Comparison of ENCODE assay signal across 8 mouse cellular contexts in the genomic region with DNA sequence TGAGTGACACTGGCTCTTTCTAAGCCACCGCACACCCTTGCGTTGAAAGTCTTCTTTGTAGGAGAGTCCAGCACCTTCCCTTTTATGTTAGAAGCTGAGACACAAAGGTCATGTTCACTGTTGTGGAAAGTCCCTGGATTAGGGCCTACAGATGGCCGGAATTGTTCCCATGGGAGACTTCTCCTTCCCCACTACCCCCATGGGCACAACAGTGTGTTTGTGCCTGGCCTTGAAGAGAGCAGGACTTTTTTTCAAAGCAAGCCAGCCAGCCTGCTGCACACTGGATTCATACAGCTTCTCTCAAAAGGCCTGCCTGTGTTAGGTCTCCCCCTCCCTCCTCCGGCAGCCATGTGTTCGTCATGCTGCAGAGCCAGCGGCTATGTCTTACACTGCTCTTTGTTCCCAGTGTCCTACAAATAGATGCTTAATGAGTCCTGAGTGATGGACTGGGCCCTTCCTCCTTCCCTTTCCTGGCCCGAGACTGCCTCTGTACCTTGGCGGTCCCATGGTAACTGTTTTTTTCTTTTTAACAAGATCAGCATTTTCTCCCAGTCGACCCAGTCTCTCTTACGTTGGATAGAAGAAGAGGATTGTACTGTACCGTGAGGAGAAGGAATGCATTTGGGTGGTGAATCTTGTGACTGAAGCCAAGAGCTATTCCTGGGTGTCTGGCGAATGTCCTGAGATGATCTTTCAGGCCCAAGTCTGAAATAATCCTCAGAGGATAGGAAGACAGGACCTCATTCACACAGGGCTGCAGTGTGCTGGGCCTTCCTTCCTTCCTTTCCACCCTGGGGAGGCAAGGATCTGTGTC. TPM values are rescaled to one million over a fixed set of nuclear protein-coding genes. Genes with fewer than 3 reads are reported as not detected.
DNase-seq lines count a peak whose midpoint lies in the region; ATAC-seq and TF ChIP-seq lines count a peak whose summit lies in the region.

No protein-coding gene starts in this region.

- H3K9ac ChIP-seq in forebrain, embryonic 11.5 days (ENCODE audit: low read length): peak overlapping the region; percentile 49

- no peak for TF ChIP-seq CTCF in gastrocnemius, adult 2 months (IDR thresholded peaks at IDR 0.05)
- TF ChIP-seq CTCF in small intestine, adult 2 months (IDR thresholded peaks at IDR 0.05; ENCODE audit: extremely low read depth, insufficient read length, insufficient replicate concordance, low read depth, low read length): no peak

- DNase-seq in gastrocnemius, adult 2 months: peak; percentile 58
- no peak for DNase-seq in gastrocnemius, postnatal 4 days (ENCODE audit: low spot score in 2 of 2)
- DNase-seq in forebrain, embryonic 11.5 days (ENCODE audit: low spot score): peak; percentile 69
- peak; percentile 73 to 79 for DNase-seq in heart, postnatal 10 days
- DNase-seq in layer of hippocampus, adult 11-12 months (ENCODE audit: low spot score): peak; percentile 80
- DNase-seq in lung, postnatal 25 days (ENCODE audit: low spot score): peak; percentile 32
- no peak for DNase-seq in thymus, postnatal 36 days

- intact Hi-C loops in gastrocnemius, adult 2 months (cut with DNase I): no loop called here
- intact Hi-C loops in heart, postnatal 10 days (cut with DNase I): no loop called here

- WGBS in forebrain, embryonic 11.5 days: 35% methylated on average over 12 of the region's 12 CpGs
- WGBS in small intestine, adult 2 months: 65% methylated on average over 12 of the region's 12 CpGs

- peak; percentile 93 for ATAC-seq in forebrain, embryonic 11.5 days (replicated peaks; ENCODE audit: low FRiP score)

- peaks cover 7% of the 10 kb centered on the region; the same call in 1 of the 2 replicates for H3K4me1 ChIP-seq in forebrain, embryonic 11.5 days (replicated peaks; ENCODE audit: control insufficient read depth, insufficient read depth, low read length)
- peaks cover 7% of the 10 kb centered on the region; the same call in 1 of the 2 replicates for H3K4me1 ChIP-seq in small intestine, adult 2 months (ENCODE audit: control insufficient read depth, insufficient read depth, insufficient read length, low read length)

- H3K4me3 ChIP-seq in gastrocnemius, adult 2 months: peak overlapping the region; percentile 45
- H3K4me3 ChIP-seq in forebrain, embryonic 11.5 days (ENCODE audit: low read depth, low read length): no peak overlapping the region
- no peak overlapping the region for H3K4me3 ChIP-seq in small intestine, adult 2 months (ENCODE audit: low read depth, low read length)

- no peaks in the 10 kb centered on the region for H3K36me3 ChIP-seq in forebrain, embryonic 11.5 days (ENCODE audit: control insufficient read depth, insufficient read depth, low read length)
- H3K36me3 ChIP-seq in small intestine, adult 2 months (ENCODE audit: control insufficient read depth, insufficient read depth, low read length): peaks cover 16% of the 10 kb centered on the region

- TF ChIP-seq POLR2A in small intestine, adult 2 months (IDR thresholded peaks at IDR 0.05; ENCODE audit: low read depth, low read length): no peak

- H3K27ac ChIP-seq in gastrocnemius, adult 2 months: peak overlapping the region; percentile 79
- peak overlapping the region; percentile 80 for H3K27ac ChIP-seq in forebrain, embryonic 11.5 days (ENCODE audit: low read depth, low read length)
- H3K27ac ChIP-seq in small intestine, adult 2 months (ENCODE audit: insufficient read depth, low read depth, low read length): peak overlapping the region; percentile 47; the same call in 1 of the 2 replicates

- H3K4me2 ChIP-seq in forebrain, embryonic 11.5 days (ENCODE audit: low read depth, low read length, severe bottlenecking): no peak overlapping the region

- no peaks in the 10 kb centered on the region for H3K27me3 ChIP-seq in forebrain, embryonic 11.5 days (ENCODE audit: control insufficient read depth, insufficient read depth, low read length)
- H3K27me3 ChIP-seq in small intestine, adult 2 months (ENCODE audit: control insufficient read depth, insufficient read depth, low read length): no peaks in the 10 kb centered on the region

- no peaks in the 10 kb centered on the region for H3K9me3 ChIP-seq in forebrain, embryonic 11.5 days (ENCODE audit: control insufficient read depth, low read length)

RNA-seq across cellular contexts. Expression of a gene that starts 7.9 kb away (rescaled TPM):
- total RNA-seq in gastrocnemius, adult 2 months (2021): 1 to 10 TPM; 5.5 to 8.3 TPM
- total RNA-seq in gastrocnemius, postnatal 4 days (2021): 10 to 100 TPM; 27.2 to 35.0 TPM
- 2.9 and 3.3 TPM in 2 replicates for polyA plus RNA-seq in forebrain, embryonic 11.5 days (2014; fragmentation: Nextera tagmentation; extraction: Ambion mirVana)
- total RNA-seq in heart, postnatal 10 days (2021): 100 to 1,000 TPM; 456 to 731 TPM
- polyA plus RNA-seq in small intestine, adult 2 months (2012; rRNA removed): 41.9 and 49.3 TPM in 2 replicates

Comparison
In these comparisons a context has a peak if more than half of its experiments do, and no peak if none do; other contexts are left out.
1. DNase-seq: peak in gastrocnemius, adult 2 months (single experiment), forebrain, embryonic 11.5 days (single experiment), heart, postnatal 10 days (2 of 2), layer of hippocampus, adult 11-12 months (single experiment) and lung, postnatal 25 days (single experiment); none in gastrocnemius, postnatal 4 days (0 of 2) and thymus, postnatal 36 days (0 of 2).
2. RNA of a gene that starts 7.9 kb away (total RNA-seq): 456 to 731 TPM in heart, postnatal 10 days; 27.2 to 35.0 TPM in gastrocnemius, postnatal 4 days and 5.5 to 8.3 TPM in gastrocnemius, adult 2 months; every median in the first group is over 10 times any median in the second.
3. Peak in every context shown above with its lines, with median percentiles within 50 percentile points of each other: H3K27ac ChIP-seq.